ENCODE assay signal across 17 mouse cellular contexts in the genomic region with DNA sequence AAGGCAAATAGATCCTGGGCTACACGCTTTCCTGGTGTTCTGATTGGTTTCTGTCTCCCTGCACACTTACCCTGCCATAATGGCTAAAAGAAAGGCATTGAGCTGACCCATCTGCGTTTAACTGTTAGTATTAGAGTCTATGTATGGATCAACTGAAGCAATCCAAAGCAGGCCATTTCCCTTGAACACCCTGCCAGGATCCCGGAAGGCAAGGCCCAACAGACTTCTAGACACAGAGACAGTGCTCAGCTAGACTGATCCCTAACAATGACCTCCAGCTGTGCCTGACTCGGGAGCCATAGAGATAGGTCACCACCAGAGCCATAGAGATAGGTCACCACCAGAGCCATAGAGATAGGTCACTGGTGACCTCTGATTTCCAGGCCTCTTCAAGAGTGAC.
"Had no signal": no experiment of that assay in that cellular context is flagged by ENCODE, and none has a peak within 500 bp of the region (broad histone marks: within the 10 kb centered on the region; RNA-seq: fewer than 3 reads in every experiment).

No protein-coding gene starts in this region.

- ATAC-seq: liver, embryonic 12.5 days had no signal

- H3K36me3 ChIP-seq: limb, embryonic 13.5 days; liver, embryonic 12.5 days; liver, embryonic 15.5 days; lung, embryonic 15.5 days; midbrain, embryonic 10.5 days had no signal

- H3K4me1 ChIP-seq: liver, embryonic 12.5 days; liver, embryonic 15.5 days; neural tube, embryonic 15.5 days had no signal

- H3K4me3 ChIP-seq: limb, embryonic 13.5 days; liver, embryonic 12.5 days; liver, embryonic 15.5 days; midbrain, embryonic 15.5 days; neural tube, embryonic 15.5 days had no signal

- H3K4me2 ChIP-seq: liver, embryonic 15.5 days; midbrain, embryonic 15.5 days; neural tube, embryonic 15.5 days had no signal

- H3K9ac ChIP-seq: liver, embryonic 12.5 days; liver, embryonic 15.5 days; lung, embryonic 15.5 days; midbrain, embryonic 15.5 days; neural tube, embryonic 12.5 days; neural tube, embryonic 15.5 days had no signal

- DNase-seq: kidney, adult 2 months; kidney, postnatal 25 days; left cerebral cortex, postnatal 4 days; liver; lung, postnatal 10 days; lung, postnatal 36 days; right cerebral cortex, postnatal 4 days; thymus, postnatal 25 days had no signal

- H3K9me3 ChIP-seq: limb, embryonic 13.5 days; liver, embryonic 12.5 days; liver, embryonic 15.5 days; lung, embryonic 15.5 days; midbrain, embryonic 10.5 days; midbrain, embryonic 15.5 days; neural tube, embryonic 12.5 days; neural tube, embryonic 15.5 days had no signal

- H3K27ac ChIP-seq: kidney, postnatal 0 days; limb, embryonic 13.5 days; liver, embryonic 12.5 days; liver, embryonic 15.5 days; lung, embryonic 15.5 days; midbrain, embryonic 10.5 days; midbrain, embryonic 15.5 days; neural tube, embryonic 12.5 days; neural tube, embryonic 15.5 days had no signal

- H3K27me3 ChIP-seq: lung, embryonic 15.5 days; midbrain, embryonic 15.5 days; neural tube, embryonic 15.5 days had no signal
